Mouse (Mus musculus) retina, postnatal 7 days (tissue): ENCODE data around the gene Lrrc36.

Source experiments
- DNase-seq: peaks from one replicate; pipeline ENCODE4 v3.0.0-alpha.2; 2012; ENCODE audit warnings: low read depth, low spot score

Lrrc36 gene

GRCm38 (mm10) chr8:105482123-105482522 lies 68.8 kb downstream of the Lrrc36 start:
- DNase-seq, result no peak

- no peak for DNase-seq
These were observed 70.0 kb downstream of the Lrrc36 start for GRCm38 (mm10) chr8:105483212-105484029.

- DNase-seq, result no peak
These were observed 70.6 kb downstream of the Lrrc36 start for GRCm38 (mm10) chr8:105484030-105484368.

- DNase-seq, result no peak
These were observed 71.0 kb downstream of the Lrrc36 start for GRCm38 (mm10) chr8:105484392-105484791.

- DNase-seq, result no peak
These were observed 74.7 kb downstream of the Lrrc36 start for GRCm38 (mm10) chr8:105488082-105488481.

GRCm38 (mm10) chr8:105489281-105489680 lies 75.9 kb downstream of the Lrrc36 start:
- DNase-seq, result no peak

GRCm38 (mm10) chr8:105493495-105493894 lies 80.1 kb downstream of the Lrrc36 start:
- DNase-seq, result no peak

GRCm38 (mm10) chr8:105494566-105494965 lies 81.2 kb downstream of the Lrrc36 start:
- no peak for DNase-seq

GRCm38 (mm10) chr8:105495350-105496302 lies 82.3 kb downstream of the Lrrc36 start:
- DNase-seq, result no peak

- DNase-seq, result peak; percentile 61
These were observed 83.2 kb downstream of the Lrrc36 start, which contains the start of gene Zdhhc1 for GRCm38 (mm10) chr8:105496439-105497180. Zdhhc1 (minus strand) TSS chr8:105496902.

- DNase-seq, result no peak
These were observed 86.4 kb downstream of the Lrrc36 start for GRCm38 (mm10) chr8:105499787-105500186.

GRCm38 (mm10) chr8:105504617-105505016 lies 91.2 kb downstream of the Lrrc36 start:
- DNase-seq, result no peak

- no peak for DNase-seq
These were observed 93.6 kb downstream of the Lrrc36 start for GRCm38 (mm10) chr8:105506977-105507376.

GRCm38 (mm10) chr8:105508758-105509157 lies 95.4 kb downstream of the Lrrc36 start:
- no peak for DNase-seq

GRCm38 (mm10) chr8:105509997-105510735 lies 96.8 kb downstream of the Lrrc36 start:
- DNase-seq, result no peak
